Mouse (Mus musculus): ENCODE data around the gene Fam163a. TPM values are rescaled to one million over a fixed set of nuclear protein-coding genes. Genes with fewer than 3 reads are reported as not detected.
A peak's percentile ranks its signal among the peaks of the same experiment; 100 is the strongest.
"Not testable (repeated sequence)": the region's sequence is repeated elsewhere in the genome, so short reads cannot be mapped to it uniquely, and the experiment has no call there.

Fam163a gene
- polyA plus RNA-seq (2015; fragmentation: Nextera tagmentation; extraction: Ambion mirVana): 4.2 and 4.5 TPM in 2 replicates

GRCm38 (mm10) chr1:156204656-156205131 lies at the start of gene Fam163a:
Fam163a (minus strand) TSS chr1:156205026.
- Histone ChIP-seq H3K9me3 (replicated peaks; ENCODE audit: control insufficient read depth, low read length) (no peaks in the 10 kb centered on the region; the same call in 1 of the 2 replicates), H3K4me3 (replicated peaks; ENCODE audit: low read length) (peak within 1 kb of the TSS; percentile 42), H3K27me3 (ENCODE audit: control insufficient read depth, insufficient read depth, low read length) (peaks cover 52% of the 10 kb centered on the region), H3K36me3 (ENCODE audit: control insufficient read depth, insufficient read depth, low read length) (no peaks in the 10 kb centered on the region), H3K9ac (ENCODE audit: low read length) (peak within 1 kb of the TSS; percentile 58), H3K4me2 (ENCODE audit: low read depth, low read length) (peak within 1 kb of the TSS; percentile 58), H3K4me1 (ENCODE audit: control insufficient read depth, insufficient read depth, low read length) (peaks cover 5% of the 10 kb centered on the region; the same call in 1 of the 2 replicates), H3K27ac (ENCODE audit: low read length) (no peak within 1 kb of the TSS)
- peak; percentile 44; the same call in 1 of the 2 replicates for ATAC-seq (ENCODE audit: insufficient read depth, low FRiP score)
- under 1% methylated on average over 44 of the region's 44 CpGs for WGBS

DNA sequence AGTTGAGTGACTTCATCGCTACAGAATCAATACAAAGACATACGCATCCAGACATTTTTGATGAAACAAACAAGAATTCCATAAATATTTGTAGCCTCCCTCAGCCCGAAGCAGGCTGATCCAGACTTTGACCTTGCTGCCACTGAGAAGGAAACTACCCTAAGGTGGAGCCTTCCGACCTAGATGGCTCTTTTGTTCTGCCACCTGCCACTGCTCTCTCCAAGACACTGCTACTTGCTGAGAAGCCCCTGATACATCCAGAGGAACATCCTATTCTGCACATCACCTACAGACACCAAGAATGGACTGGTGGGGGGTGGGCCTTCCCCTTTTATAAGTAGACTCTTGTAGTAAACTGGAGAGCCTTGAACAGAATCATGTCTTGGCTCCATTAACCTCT lies 46.3 kb upstream of the Fam163a start:
- 61% methylated on average over 4 of the region's 4 CpGs for WGBS
- not testable (repeated sequence) for H3K27me3 ChIP-seq (ENCODE audit: control insufficient read depth, insufficient read depth, low read length); H3K9me3 ChIP-seq (replicated peaks; ENCODE audit: control insufficient read depth, low read length); H3K4me1 ChIP-seq (ENCODE audit: control insufficient read depth, insufficient read depth, low read length); H3K36me3 ChIP-seq (ENCODE audit: control insufficient read depth, insufficient read depth, low read length); H3K4me3 ChIP-seq (replicated peaks; ENCODE audit: low read length); H3K27ac ChIP-seq (ENCODE audit: low read length); H3K9ac ChIP-seq (ENCODE audit: low read length); ATAC-seq (ENCODE audit: insufficient read depth, low FRiP score); H3K4me2 ChIP-seq (ENCODE audit: low read depth, low read length)

- H3K4me1 ChIP-seq (ENCODE audit: control insufficient read depth, insufficient read depth, low read length): no peaks in the 10 kb centered on the region
- H3K4me3 ChIP-seq (replicated peaks; ENCODE audit: low read length): no peak overlapping the region
- no peaks in the 10 kb centered on the region for H3K9me3 ChIP-seq (replicated peaks; ENCODE audit: control insufficient read depth, low read length)
- H3K36me3 ChIP-seq (ENCODE audit: control insufficient read depth, insufficient read depth, low read length): no peaks in the 10 kb centered on the region
- H3K27ac ChIP-seq (ENCODE audit: low read length): no peak overlapping the region
- no peaks in the 10 kb centered on the region for H3K27me3 ChIP-seq (ENCODE audit: control insufficient read depth, insufficient read depth, low read length)
- WGBS: 65% methylated on average over 3 of the region's 3 CpGs
- H3K9ac ChIP-seq (ENCODE audit: low read length): no peak overlapping the region
- ATAC-seq (ENCODE audit: insufficient read depth, low FRiP score): no peak
- H3K4me2 ChIP-seq (ENCODE audit: low read depth, low read length): no peak overlapping the region
Measured at GRCm38 (mm10) chr1:156247893-156248292, 43.1 kb upstream of the Fam163a start.

DNA sequence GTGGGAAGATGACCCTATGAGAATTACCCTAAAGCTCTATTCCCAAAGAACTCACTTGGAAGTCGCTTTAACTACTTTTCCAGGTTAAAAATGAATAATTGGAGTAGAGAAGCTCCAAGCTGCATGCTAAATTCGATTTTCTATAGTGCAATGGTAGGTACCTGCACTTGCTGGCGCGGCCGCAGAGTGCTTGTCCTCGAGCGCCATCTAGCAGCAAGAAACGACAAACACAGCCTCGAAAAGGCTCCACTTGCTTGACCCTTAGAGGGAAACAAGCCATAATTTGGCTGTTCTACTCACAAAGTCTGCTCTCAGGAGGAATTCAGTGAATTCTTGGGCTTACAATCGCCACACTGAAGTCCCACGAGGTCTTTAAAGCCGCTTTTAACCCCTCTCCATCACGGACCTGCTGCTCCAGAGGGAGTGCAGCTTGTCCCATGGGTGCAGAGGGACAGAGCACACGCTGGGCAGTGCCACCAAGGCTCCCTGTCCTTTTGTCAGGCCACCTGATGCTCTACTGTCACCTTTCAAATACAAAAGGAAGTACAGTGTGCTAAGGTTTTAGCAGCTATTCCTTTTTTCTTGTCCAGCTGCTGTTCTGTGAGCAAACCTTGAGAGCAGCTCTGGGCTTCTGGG lies 37.0 kb upstream of the Fam163a start:
- no peak overlapping the region for H3K4me2 ChIP-seq (ENCODE audit: low read depth, low read length)

GRCm38 (mm10) chr1:156241035-156241434 lies 36.2 kb upstream of the Fam163a start:
- Histone ChIP-seq H3K36me3 (ENCODE audit: control insufficient read depth, insufficient read depth, low read length) (no peaks in the 10 kb centered on the region), H3K4me2 (ENCODE audit: low read depth, low read length) (no peak overlapping the region), H3K4me3 (replicated peaks; ENCODE audit: low read length) (no peak overlapping the region), H3K27ac (ENCODE audit: low read length) (no peak overlapping the region), H3K27me3 (ENCODE audit: control insufficient read depth, insufficient read depth, low read length) (no peaks in the 10 kb centered on the region), H3K4me1 (ENCODE audit: control insufficient read depth, insufficient read depth, low read length) (no peaks in the 10 kb centered on the region), H3K9me3 (replicated peaks; ENCODE audit: control insufficient read depth, low read length) (no peaks in the 10 kb centered on the region), H3K9ac (ENCODE audit: low read length) (no peak overlapping the region)
- 33% methylated on average over 2 of the region's 2 CpGs for WGBS
- peak; percentile 40; the same call in 1 of the 2 replicates for ATAC-seq (ENCODE audit: insufficient read depth, low FRiP score)

More for the DNA sequence above, 37.0 kb upstream of the Fam163a start:
- H3K27me3 ChIP-seq (ENCODE audit: control insufficient read depth, insufficient read depth, low read length): no peaks in the 10 kb centered on the region
- H3K27ac ChIP-seq (ENCODE audit: low read length): no peak overlapping the region
- no peaks in the 10 kb centered on the region for H3K4me1 ChIP-seq (ENCODE audit: control insufficient read depth, insufficient read depth, low read length)
- no peak overlapping the region for H3K9ac ChIP-seq (ENCODE audit: low read length)
- no peaks in the 10 kb centered on the region for H3K36me3 ChIP-seq (ENCODE audit: control insufficient read depth, insufficient read depth, low read length)
- 8% methylated on average over 14 of the region's 14 CpGs for WGBS
- no peak overlapping the region for H3K4me3 ChIP-seq (replicated peaks; ENCODE audit: low read length)
- ATAC-seq (ENCODE audit: insufficient read depth, low FRiP score): no peak
- H3K9me3 ChIP-seq (replicated peaks; ENCODE audit: control insufficient read depth, low read length): no peaks in the 10 kb centered on the region

DNA sequence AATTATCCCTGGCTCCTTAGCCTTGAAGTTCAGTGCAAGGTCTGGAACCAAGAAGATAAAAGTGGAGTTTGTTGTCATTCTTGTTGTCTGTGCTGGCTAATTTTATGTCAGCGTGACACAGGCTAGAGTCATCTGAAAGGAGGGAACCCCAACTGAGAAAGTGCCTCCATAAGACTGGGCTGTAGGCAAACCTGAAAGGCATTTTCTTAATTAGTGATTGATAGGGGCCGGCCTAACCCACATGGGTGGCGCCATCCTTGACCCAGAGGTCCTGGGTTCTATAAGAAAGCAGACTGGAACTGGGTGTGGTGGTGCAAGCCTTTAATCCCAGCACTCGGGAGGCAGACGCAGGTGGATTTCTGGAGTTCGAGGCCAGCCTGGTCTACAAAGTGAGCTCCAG lies 26.3 kb upstream of the Fam163a start:
- Histone ChIP-seq H3K4me2 (ENCODE audit: low read depth, low read length) (no peak overlapping the region), H3K27ac (ENCODE audit: low read length) (no peak overlapping the region), H3K9me3 (replicated peaks; ENCODE audit: control insufficient read depth, low read length) (no peaks in the 10 kb centered on the region), H3K4me1 (ENCODE audit: control insufficient read depth, insufficient read depth, low read length) (peaks cover 8% of the 10 kb centered on the region), H3K4me3 (replicated peaks; ENCODE audit: low read length) (no peak overlapping the region), H3K27me3 (ENCODE audit: control insufficient read depth, insufficient read depth, low read length) (no peaks in the 10 kb centered on the region), H3K36me3 (ENCODE audit: control insufficient read depth, insufficient read depth, low read length) (no peaks in the 10 kb centered on the region), H3K9ac (ENCODE audit: low read length) (no peak overlapping the region)
- no peak for ATAC-seq (ENCODE audit: insufficient read depth, low FRiP score)
- WGBS: 85% methylated on average over 6 of the region's 6 CpGs

DNA sequence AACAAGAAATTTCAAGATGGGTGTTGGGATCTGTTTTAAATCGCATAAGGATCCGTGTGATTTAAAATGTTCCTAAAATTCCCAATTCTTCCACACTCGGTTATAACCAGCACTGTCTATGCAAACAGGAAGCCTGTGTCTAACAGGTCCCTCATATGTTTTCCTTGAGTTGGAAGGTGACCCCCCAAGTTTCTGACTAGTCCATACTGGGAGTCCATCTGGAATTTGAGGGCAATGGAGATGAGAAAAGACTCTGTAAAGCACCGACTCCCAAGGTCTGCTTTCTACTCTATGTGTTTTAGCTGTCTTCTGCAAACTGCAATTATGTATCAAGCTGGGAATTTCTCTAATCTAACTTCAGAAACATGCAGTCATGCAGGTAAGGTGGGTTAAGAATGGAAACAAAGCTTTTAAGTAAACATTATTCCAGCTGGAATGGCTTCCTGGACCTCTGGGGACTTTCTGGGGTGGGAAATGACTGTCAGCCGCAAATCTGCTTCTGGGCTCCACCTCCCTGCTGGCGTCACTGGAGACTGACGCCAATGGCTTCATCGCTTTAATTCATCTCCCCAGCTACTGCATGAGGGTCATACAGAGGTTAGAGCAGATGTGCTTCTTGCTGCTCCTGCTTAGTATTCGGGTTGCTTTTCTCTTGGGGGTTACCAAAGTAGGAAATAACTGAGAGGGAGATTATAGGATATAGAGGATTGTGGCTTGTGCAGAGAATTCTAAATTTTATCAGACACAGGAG lies 25.7 kb upstream of the Fam163a start:
- peak overlapping the region; percentile 11; the same call in 1 of the 2 replicates for H3K4me2 ChIP-seq (ENCODE audit: low read depth, low read length)
- H3K4me3 ChIP-seq (replicated peaks; ENCODE audit: low read length): no peak overlapping the region
- peaks cover 8% of the 10 kb centered on the region for H3K4me1 ChIP-seq (ENCODE audit: control insufficient read depth, insufficient read depth, low read length)
- peak; percentile 66; the same call in 1 of the 2 replicates for ATAC-seq (ENCODE audit: insufficient read depth, low FRiP score)
- H3K27me3 ChIP-seq (ENCODE audit: control insufficient read depth, insufficient read depth, low read length): no peaks in the 10 kb centered on the region
- no peaks in the 10 kb centered on the region for H3K9me3 ChIP-seq (replicated peaks; ENCODE audit: control insufficient read depth, low read length)
- 27% methylated on average over 9 of the region's 9 CpGs for WGBS
- H3K36me3 ChIP-seq (ENCODE audit: control insufficient read depth, insufficient read depth, low read length): no peaks in the 10 kb centered on the region
- H3K27ac ChIP-seq (ENCODE audit: low read length): peak overlapping the region; percentile 24; the same call in 1 of the 2 replicates
- H3K9ac ChIP-seq (ENCODE audit: low read length): no peak overlapping the region

GRCm38 (mm10) chr1:156229448-156229847 lies 24.6 kb upstream of the Fam163a start:
- Histone ChIP-seq H3K4me3 (replicated peaks; ENCODE audit: low read length) (no peak overlapping the region), H3K9me3 (replicated peaks; ENCODE audit: control insufficient read depth, low read length) (no peaks in the 10 kb centered on the region), H3K9ac (ENCODE audit: low read length) (no peak overlapping the region), H3K27ac (ENCODE audit: low read length) (no peak overlapping the region), H3K27me3 (ENCODE audit: control insufficient read depth, insufficient read depth, low read length) (no peaks in the 10 kb centered on the region), H3K36me3 (ENCODE audit: control insufficient read depth, insufficient read depth, low read length) (no peaks in the 10 kb centered on the region), H3K4me1 (ENCODE audit: control insufficient read depth, insufficient read depth, low read length) (peaks cover 8% of the 10 kb centered on the region), H3K4me2 (ENCODE audit: low read depth, low read length) (no peak overlapping the region)
- 27% methylated on average over 7 of the region's 7 CpGs for WGBS
- ATAC-seq (ENCODE audit: insufficient read depth, low FRiP score): no peak

DNA sequence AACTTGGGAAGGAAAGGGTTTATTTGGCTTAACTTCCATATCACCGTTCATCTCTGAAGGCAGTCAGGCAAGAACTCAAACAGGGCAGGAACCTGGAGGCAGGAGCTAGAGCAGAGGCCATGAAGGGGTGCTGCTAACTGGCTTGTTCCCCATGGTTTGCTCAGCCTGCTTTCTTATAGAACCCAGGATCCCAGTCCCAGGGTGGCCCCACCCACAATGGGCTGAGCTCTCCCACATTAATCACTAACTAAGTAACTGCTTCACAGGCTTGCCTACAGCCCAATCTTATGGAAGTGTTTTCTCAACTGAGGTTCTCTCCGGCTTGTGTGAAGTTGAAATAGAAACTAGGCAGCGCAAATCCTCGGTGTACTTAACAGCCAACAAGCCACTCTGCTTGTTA lies 23.9 kb upstream of the Fam163a start:
- Histone ChIP-seq H3K9me3 (replicated peaks; ENCODE audit: control insufficient read depth, low read length) (no peaks in the 10 kb centered on the region), H3K27ac (ENCODE audit: low read length) (no peak overlapping the region), H3K36me3 (ENCODE audit: control insufficient read depth, insufficient read depth, low read length) (no peaks in the 10 kb centered on the region), H3K27me3 (ENCODE audit: control insufficient read depth, insufficient read depth, low read length) (no peaks in the 10 kb centered on the region), H3K9ac (ENCODE audit: low read length) (no peak overlapping the region), H3K4me3 (replicated peaks; ENCODE audit: low read length) (no peak overlapping the region), H3K4me2 (ENCODE audit: low read depth, low read length) (no peak overlapping the region), H3K4me1 (ENCODE audit: control insufficient read depth, insufficient read depth, low read length) (peaks cover 8% of the 10 kb centered on the region)
- 79% methylated on average over 4 of the region's 4 CpGs for WGBS
- ATAC-seq (ENCODE audit: insufficient read depth, low FRiP score): no peak

Data from stomach, embryonic 16.5 days (tissue).